Comparison of ENCODE assay signal across 31 mouse cellular contexts in genomic region chr6:135194907-135195306, GRCm38 (mm10). TPM values are rescaled to one million over a fixed set of nuclear protein-coding genes. Genes with fewer than 3 reads are reported as not detected.
DNase-seq lines count a peak whose midpoint lies in the region; ATAC-seq and TF ChIP-seq lines count a peak whose summit lies in the region.
"Had no signal": no experiment of that assay in that cellular context is flagged by ENCODE, and none has a peak within 500 bp of the region (broad histone marks: within the 10 kb centered on the region; RNA-seq: fewer than 3 reads in every experiment).

No protein-coding gene starts in this region.

- H3K4me1 ChIP-seq in limb, embryonic 15.5 days, result peaks cover 13% of the 10 kb centered on the region
- peaks cover 10% of the 10 kb centered on the region for H3K4me1 ChIP-seq in limb, embryonic 10.5 days
- peaks cover 68% of the 10 kb centered on the region for H3K4me1 ChIP-seq in liver, embryonic 12.5 days
- H3K4me1 ChIP-seq in liver, postnatal 0 days (ENCODE audit: insufficient read depth), result peaks cover 28% of the 10 kb centered on the region

- H3K4me2 ChIP-seq in limb, embryonic 15.5 days, result no peak overlapping the region
- H3K4me2 ChIP-seq in liver, embryonic 12.5 days, result peak overlapping the region; percentile 70
- peak overlapping the region; percentile 82 for H3K4me2 ChIP-seq in liver, postnatal 0 days (ENCODE audit: low read depth, low read length)
- H3K4me2 ChIP-seq: forebrain, embryonic 15.5 days; hindbrain, embryonic 15.5 days; limb, embryonic 13.5 days; lung, embryonic 14.5 days; neural tube, embryonic 12.5 days had no signal

- TF ChIP-seq CTCF in liver, postnatal 0 days (IDR thresholded peaks at IDR 0.05; ENCODE audit: low read depth), result no peak

- no peak overlapping the region for H3K4me3 ChIP-seq in limb, embryonic 15.5 days
- no peak overlapping the region for H3K4me3 ChIP-seq in limb, embryonic 10.5 days
- peak overlapping the region; percentile 87 for H3K4me3 ChIP-seq in liver, embryonic 12.5 days
- H3K4me3 ChIP-seq in liver, postnatal 0 days (ENCODE audit: low read depth, low read length), result no peak overlapping the region
- H3K4me3 ChIP-seq: forebrain, embryonic 10.5 days; forebrain, embryonic 15.5 days; heart, adult 2 months; hindbrain, embryonic 10.5 days; hindbrain, embryonic 15.5 days; layer of hippocampus, adult 2 months; left cerebral cortex, adult 2 months; limb, embryonic 13.5 days; myocyte; neural tube, embryonic 12.5 days had no signal

- TF ChIP-seq EP300 in liver, postnatal 0 days (IDR thresholded peaks at IDR 0.05; ENCODE audit: low read depth), result no peak

- 71% methylated on average over 4 of the region's 4 CpGs for WGBS in limb, embryonic 15.5 days
- WGBS in limb, embryonic 10.5 days, result 79% methylated on average over 4 of the region's 4 CpGs
- WGBS in liver, embryonic 12.5 days (ENCODE audit: insufficient replicate concordance), result 57% methylated on average over 4 of the region's 4 CpGs
- 65% methylated on average over 4 of the region's 4 CpGs for WGBS in liver, postnatal 0 days (ENCODE audit: insufficient replicate concordance)

- H3K9me3 ChIP-seq in limb, embryonic 15.5 days, result no peaks in the 10 kb centered on the region
- no peaks in the 10 kb centered on the region for H3K9me3 ChIP-seq in limb, embryonic 10.5 days (replicated peaks)
- no peaks in the 10 kb centered on the region for H3K9me3 ChIP-seq in liver, embryonic 12.5 days (replicated peaks)
- H3K9me3 ChIP-seq in liver, postnatal 0 days (ENCODE audit: low read length), result no peaks in the 10 kb centered on the region
- H3K9me3 ChIP-seq: forebrain, embryonic 10.5 days; forebrain, embryonic 15.5 days; hindbrain, embryonic 10.5 days; hindbrain, embryonic 15.5 days; limb, embryonic 13.5 days; neural tube, embryonic 12.5 days had no signal

- no peak for DNase-seq in limb, embryonic 10.5 days (ENCODE audit: low spot score)
- DNase-seq in c-Kit-positive CD71-positive TER-119-positive erythroid progenitor cells, embryonic 14.5 days (ENCODE audit: low spot score), result peak; percentile 62
- DNase-seq in liver, postnatal 0 days, result no peak
- no peak for DNase-seq in right cerebral cortex, postnatal 14 days
- DNase-seq in cerebellum, postnatal 4 days (ENCODE audit: low spot score in 2 of 2), result no peak
- DNase-seq: adrenal gland, postnatal 14 days; cerebellum, adult 2 months; cerebellum, postnatal 25 days; gastrocnemius, postnatal 36 days; heart, adult 2 months; heart, postnatal 14 days; kidney, adult 18-20 months; kidney, postnatal 36 days; lung, embryonic 14.5 days; lung, postnatal 14 days; right cerebral cortex, postnatal 25 days; spleen, adult 18-20 months; thymus, postnatal 4 days had no signal

- no peak for ATAC-seq in limb, embryonic 15.5 days (ENCODE audit: insufficient number of reproducible peaks, low FRiP score, low TSS enrichment, low read depth)
- peak; percentile 30; the same call in 1 of the 2 replicates for ATAC-seq in liver, embryonic 12.5 days
- no peak for ATAC-seq in liver, postnatal 0 days
- ATAC-seq: forebrain, embryonic 15.5 days; inflammation-experienced regulatory T-cells, adult 6 months had no signal

- H3K27ac ChIP-seq in limb, embryonic 15.5 days, result peak overlapping the region; percentile 43; the same call in 1 of the 2 replicates
- no peak overlapping the region for H3K27ac ChIP-seq in limb, embryonic 10.5 days
- H3K27ac ChIP-seq in liver, embryonic 12.5 days, result peak overlapping the region; percentile 99
- peak overlapping the region; percentile 58; the same call in 1 of the 2 replicates for H3K27ac ChIP-seq in liver, postnatal 0 days (ENCODE audit: low read depth)
- H3K27ac ChIP-seq: forebrain, embryonic 10.5 days; forebrain, embryonic 15.5 days; heart, adult 2 months; hindbrain, embryonic 10.5 days; hindbrain, embryonic 15.5 days; layer of hippocampus, adult 2 months; left cerebral cortex, adult 2 months; limb, embryonic 13.5 days; neural tube, embryonic 12.5 days had no signal

- H3K9ac ChIP-seq in limb, embryonic 15.5 days, result no peak overlapping the region
- peak overlapping the region; percentile 61; the same call in 1 of the 2 replicates for H3K9ac ChIP-seq in liver, embryonic 12.5 days
- no peak overlapping the region for H3K9ac ChIP-seq in liver, postnatal 0 days (replicated peaks)
- H3K9ac ChIP-seq: forebrain, embryonic 15.5 days; hindbrain, embryonic 15.5 days; limb, embryonic 13.5 days; lung, embryonic 14.5 days; neural tube, embryonic 12.5 days had no signal

- H3K36me3 ChIP-seq in limb, embryonic 15.5 days, result no peaks in the 10 kb centered on the region
- H3K36me3 ChIP-seq in limb, embryonic 10.5 days, result no peaks in the 10 kb centered on the region
- H3K36me3 ChIP-seq in liver, embryonic 12.5 days, result peaks cover 30% of the 10 kb centered on the region
- no peaks in the 10 kb centered on the region for H3K36me3 ChIP-seq in liver, postnatal 0 days (replicated peaks; ENCODE audit: insufficient read depth, low read length)
- H3K36me3 ChIP-seq: forebrain, embryonic 10.5 days; forebrain, embryonic 15.5 days; hindbrain, embryonic 10.5 days; hindbrain, embryonic 15.5 days; limb, embryonic 13.5 days; neural tube, embryonic 12.5 days had no signal

- no peaks in the 10 kb centered on the region for H3K27me3 ChIP-seq in limb, embryonic 15.5 days
- 0 out of 2 replicates have a peak, but pooled peaks cover 6% of the 10 kb centered on the region for H3K27me3 ChIP-seq in limb, embryonic 10.5 days (ENCODE audit: low read depth, poor library complexity, severe bottlenecking)
- no peaks in the 10 kb centered on the region for H3K27me3 ChIP-seq in liver, embryonic 12.5 days (replicated peaks)
- H3K27me3 ChIP-seq in liver, postnatal 0 days (ENCODE audit: insufficient read depth, low read length), result no peaks in the 10 kb centered on the region
- H3K27me3 ChIP-seq: forebrain, embryonic 15.5 days; hindbrain, embryonic 15.5 days; limb, embryonic 13.5 days; neural tube, embryonic 12.5 days had no signal

RNA-seq across cellular contexts. Expression of gene Fam234b, which starts 2.9 kb away (rescaled TPM):
- polyA plus RNA-seq in limb, embryonic 15.5 days (2015; fragmentation: Nextera tagmentation; extraction: Ambion mirVana), result 23.8 and 26.4 TPM in 2 replicates
- polyA plus RNA-seq in limb, embryonic 10.5 days (2016; fragmentation: Nextera tagmentation; extraction: Ambion mirVana), result 14.0 and 18.7 TPM in 2 replicates
- polyA plus RNA-seq in liver, embryonic 12.5 days (2016; fragmentation: Nextera tagmentation; extraction: Ambion mirVana), result 36.3 and 37.5 TPM in 2 replicates
- polyA plus RNA-seq in liver, postnatal 0 days (2015; fragmentation: Nextera tagmentation; extraction: Ambion mirVana), result 15.4 and 17.1 TPM in 2 replicates

RNA-seq across cellular contexts. Expression of gene Hebp1, which starts 2.9 kb away (rescaled TPM):
- 10.9 and 14.7 TPM in 2 replicates for polyA plus RNA-seq in limb, embryonic 15.5 days (2015; fragmentation: Nextera tagmentation; extraction: Ambion mirVana)
- polyA plus RNA-seq in limb, embryonic 10.5 days (2016; fragmentation: Nextera tagmentation; extraction: Ambion mirVana), result 3.8 and 4.3 TPM in 2 replicates
- 116 and 120 TPM in 2 replicates for polyA plus RNA-seq in liver, embryonic 12.5 days (2016; fragmentation: Nextera tagmentation; extraction: Ambion mirVana)
- polyA plus RNA-seq in liver, postnatal 0 days (2015; fragmentation: Nextera tagmentation; extraction: Ambion mirVana), result 94.2 and 108 TPM in 2 replicates

RNA-seq across cellular contexts. Expression of gene Gsg1, which starts 59.2 kb away (rescaled TPM):
- 2.5 and 3.2 TPM in 2 replicates for polyA plus RNA-seq in limb, embryonic 15.5 days (2015; fragmentation: Nextera tagmentation; extraction: Ambion mirVana)
- 0.80 and 1.5 TPM in 2 replicates for polyA plus RNA-seq in limb, embryonic 10.5 days (2016; fragmentation: Nextera tagmentation; extraction: Ambion mirVana)
- 0.10 and 0.32 TPM in 2 replicates for polyA plus RNA-seq in liver, embryonic 12.5 days (2016; fragmentation: Nextera tagmentation; extraction: Ambion mirVana)
- 0.14 and 0.26 TPM in 2 replicates for polyA plus RNA-seq in liver, postnatal 0 days (2015; fragmentation: Nextera tagmentation; extraction: Ambion mirVana)
- polyA plus RNA-seq: forebrain, embryonic 10.5 days; G1E; hindbrain, embryonic 15.5 days; inflammation-experienced regulatory T-cells, adult 6 months had no signal
